Mouse (Mus musculus) left cerebral cortex, adult 18-20 months (tissue): ENCODE measurements around the gene Pjvk. TPM values are rescaled to one million over a fixed set of nuclear protein-coding genes. Genes with fewer than 3 reads are reported as not detected.
"Not testable (repeated sequence)": the region's sequence is repeated elsewhere in the genome, so short reads cannot be mapped to it uniquely, and the experiment has no call there.

Experiments
- DNase-seq, 2 experiments: peaks; one replicate each; pipeline ENCODE4 v3.0.0; 2021 to 2022; ENCODE audit warnings: low spot score in 2 of 2, mixed read lengths in 1 of 2
- long read RNA-seq, 2 experiments: library from polyadenylated mRNA; stranded (forward); transcript quantifications; one replicate each; pipeline ENCODE4 v2.0.0; 2021
- total RNA-seq, 2 experiments: library from RNA; stranded (reverse); gene quantifications; 2 replicates each; pipeline ENCODE4 v1.2.3; 2021

The Pjvk gene
- not detected for total RNA-seq
- long read RNA-seq, experiment 1 = 0 reads
- long read RNA-seq, experiment 2 = 0 reads

DNA sequence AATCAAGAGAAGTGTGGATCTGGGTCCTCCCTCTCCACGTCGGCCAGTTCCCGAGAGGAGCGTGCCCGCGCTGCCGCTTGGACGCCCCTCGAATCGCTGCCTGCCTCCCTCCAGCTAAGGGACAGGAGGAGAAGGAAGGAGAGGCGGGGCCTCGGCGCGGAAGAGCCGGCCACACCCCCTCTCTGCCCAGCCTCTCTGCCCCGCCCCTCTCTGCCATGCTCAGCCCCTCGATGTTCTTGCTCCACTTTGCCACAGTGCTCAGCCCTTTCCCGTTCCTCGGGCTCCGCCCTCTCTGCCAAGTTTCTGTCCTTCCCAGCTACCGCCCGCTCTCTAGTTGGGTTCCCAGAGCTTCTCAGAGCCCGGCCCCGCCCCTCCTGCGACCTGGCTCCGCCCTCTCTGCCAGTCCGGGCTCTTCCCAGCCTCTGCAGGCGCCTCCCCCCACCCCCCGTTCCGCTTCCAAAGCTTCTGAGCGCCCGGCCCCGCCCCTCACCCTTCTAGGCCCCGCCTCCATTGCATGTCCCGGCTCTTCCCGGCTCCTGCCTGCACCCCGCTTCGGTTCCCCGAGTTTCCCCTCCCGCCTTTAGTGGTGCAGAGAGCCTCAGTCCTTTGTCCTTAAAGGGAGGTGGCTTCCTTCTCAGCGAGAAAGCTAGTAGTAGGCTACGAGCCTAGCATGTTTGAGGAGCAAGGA, at the start of gene Pjvk, which contains the start of gene Prkra:
Gene Pjvk, plus strand, starts transcription at position 594 of the 688 bp plus-strand sequence.
Gene Prkra, minus strand, starts transcription at position 133 of the 688 bp plus-strand sequence.
- DNase-seq = peak; percentile 92 to 94

DNA sequence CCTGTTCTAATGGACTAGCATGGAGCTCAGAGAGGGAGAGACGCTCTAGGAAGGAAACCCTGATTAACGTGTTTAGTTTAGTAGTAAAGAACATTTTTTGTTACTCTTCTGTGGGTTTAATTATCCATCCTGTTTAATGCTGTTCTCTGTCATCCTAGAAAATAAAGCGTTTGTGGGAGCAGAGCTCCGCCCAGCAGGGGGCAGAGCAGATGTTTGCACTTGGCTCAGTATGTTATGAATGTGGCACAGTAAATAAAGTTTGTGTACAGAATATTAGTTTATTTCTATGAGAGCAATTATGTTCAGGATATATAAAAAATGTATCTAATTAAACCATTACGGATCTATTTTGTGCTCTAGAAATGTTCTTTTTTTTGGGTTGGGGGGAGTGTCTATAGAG, 49.1 kb upstream of the Pjvk start:
- DNase-seq = no peak

DNA sequence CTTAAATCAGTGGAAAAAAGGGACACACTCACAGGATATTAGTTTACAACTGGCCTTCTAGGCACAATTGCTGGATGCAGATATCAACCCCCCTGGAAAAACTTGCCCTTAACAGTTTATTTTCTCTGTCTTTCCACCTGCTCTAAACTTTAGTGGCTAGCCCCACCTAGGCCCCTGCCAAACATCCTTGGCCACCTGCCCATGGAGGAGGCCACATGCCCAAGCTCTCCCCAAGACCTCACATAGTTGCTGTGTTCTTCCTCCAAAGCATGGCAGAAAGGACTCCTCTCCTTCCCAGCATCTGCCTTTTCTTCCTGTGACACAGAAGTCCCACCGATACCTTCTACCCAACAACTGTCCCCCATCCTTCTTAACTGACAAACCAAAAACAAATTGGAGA, 46.0 kb upstream of the Pjvk start:
- DNase-seq = no peak

DNA sequence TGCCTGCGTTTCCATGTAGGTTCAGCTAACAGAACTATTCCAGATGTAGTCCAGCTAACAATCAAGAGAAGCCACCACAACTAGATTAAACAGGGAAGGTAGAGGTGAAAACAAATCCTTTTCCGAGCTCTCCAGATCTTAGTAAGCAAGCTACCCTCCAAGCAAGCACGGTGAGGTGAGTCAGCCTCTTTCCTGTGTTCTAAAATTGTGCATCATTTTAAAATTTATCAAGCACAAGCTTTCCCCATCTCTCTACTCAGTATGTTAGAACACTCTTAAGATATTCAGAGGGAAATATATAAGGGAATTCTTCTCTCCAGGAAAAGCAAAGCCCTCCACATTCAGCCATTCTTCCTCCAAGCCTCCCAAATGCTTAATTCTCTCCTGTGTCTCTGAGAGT, 41.6 kb upstream of the Pjvk start:
- no peak for DNase-seq

DNA sequence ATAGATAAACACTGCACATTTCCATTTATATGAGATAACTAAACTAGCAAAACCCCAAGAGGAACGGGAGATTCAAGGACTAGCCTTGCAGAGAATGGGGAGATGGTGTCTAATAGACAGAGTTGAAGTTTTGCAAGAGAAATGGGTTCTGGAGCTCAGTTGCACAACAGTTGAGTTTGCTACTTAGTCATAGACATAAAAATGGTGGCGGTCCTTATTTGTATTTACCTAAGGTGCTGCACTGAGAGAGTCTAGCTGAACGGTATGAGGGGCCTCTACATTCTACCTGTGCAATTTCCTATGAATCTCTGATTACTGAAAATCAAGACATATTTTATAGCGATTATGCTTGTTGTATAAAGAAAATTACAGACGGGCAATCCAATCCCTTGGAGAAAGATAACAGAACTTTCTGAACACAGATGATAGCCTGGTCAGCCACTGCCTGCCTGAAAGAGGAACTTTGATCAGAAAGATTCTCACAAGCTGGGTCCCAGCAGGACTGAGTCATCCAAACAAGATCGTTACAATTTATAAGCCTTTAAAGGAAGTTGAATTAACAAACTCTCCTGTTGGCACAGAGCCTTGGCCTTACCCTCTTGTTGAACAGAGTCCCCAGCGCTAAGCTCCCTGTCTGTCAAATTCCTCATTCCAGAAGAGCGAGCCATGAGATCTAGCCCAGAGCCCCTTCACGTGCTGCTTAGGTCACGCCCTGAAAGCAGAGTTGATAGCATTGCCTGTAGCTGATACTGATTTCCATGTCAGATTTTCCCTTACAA, 37.8 kb upstream of the Pjvk start:
- no peak for DNase-seq

DNA sequence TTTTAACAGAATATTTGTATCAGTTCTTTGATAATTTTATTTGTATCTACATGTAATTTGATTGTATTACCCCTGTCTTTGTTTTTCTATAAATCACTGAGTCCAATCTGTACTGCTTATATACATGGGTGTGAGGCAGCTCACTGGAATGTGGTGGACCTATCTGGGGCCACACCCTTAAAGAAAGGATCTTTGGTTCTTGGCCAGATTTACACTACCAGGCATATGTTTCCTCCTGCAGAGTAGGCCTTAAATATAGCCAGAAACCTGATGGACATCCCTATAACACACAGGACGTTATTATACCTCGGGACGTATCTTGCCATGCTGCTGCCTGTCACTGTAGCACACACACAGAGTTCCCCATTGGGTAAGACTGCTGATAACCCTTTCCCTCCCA, 36.3 kb upstream of the Pjvk start:
- DNase-seq = no peak

DNA sequence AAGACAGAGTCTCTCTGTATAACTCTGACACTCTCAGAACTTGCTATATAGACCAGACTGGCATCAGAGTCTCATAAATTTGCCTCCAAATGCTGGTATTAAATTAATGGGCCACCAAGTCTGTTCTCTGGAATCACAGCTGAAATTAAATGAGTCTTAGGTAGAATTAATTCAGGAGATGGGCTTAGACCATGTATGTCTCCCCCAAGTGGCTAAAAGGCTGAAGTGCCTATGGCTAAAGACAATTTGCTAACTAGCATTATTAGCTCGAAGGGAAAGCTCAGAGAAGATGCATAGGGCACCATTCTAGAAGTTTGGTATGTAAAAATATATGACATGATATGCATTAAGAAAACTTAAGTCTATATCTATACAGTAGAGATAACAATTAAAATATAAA, 30.2 kb upstream of the Pjvk start:
- peak; percentile 24 to 53 for DNase-seq

DNA sequence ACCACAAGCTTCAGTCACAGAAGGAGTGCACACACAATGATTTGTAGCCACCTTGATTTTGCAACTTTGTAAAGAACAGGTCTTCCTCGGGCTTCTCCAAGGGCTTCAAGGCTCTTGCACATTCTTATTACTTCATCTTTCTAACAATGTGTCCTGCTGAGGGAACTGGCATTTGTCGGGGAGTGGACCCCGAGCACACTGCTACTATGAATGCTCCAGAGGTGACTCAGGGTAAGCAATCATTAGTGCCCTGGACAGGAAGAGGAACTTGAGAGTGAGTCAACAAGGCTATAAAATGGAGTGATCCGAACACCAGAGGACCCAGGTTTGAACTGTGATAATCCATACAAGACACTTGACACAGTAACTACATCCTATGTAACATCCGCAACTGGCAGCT, 28.1 kb upstream of the Pjvk start:
- DNase-seq = no peak

DNA sequence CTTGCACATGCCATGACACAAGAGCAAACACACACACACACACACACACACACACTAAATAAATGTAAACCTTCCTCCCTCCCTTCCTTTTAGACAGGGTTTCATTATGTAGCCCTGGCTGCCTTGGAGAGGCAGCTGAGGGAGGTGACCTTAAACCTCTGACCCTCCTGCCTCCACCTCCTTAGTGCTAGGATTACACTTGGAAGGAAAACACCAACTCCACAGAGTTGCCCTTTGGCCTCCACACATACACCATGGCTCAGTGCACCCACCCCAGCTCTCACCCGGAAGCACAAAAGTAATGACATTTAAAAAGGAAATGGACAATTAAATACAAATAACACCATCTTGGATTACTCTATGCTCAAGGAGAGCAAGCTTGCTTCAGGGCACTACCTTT, 26.6 kb upstream of the Pjvk start:
- no peak for DNase-seq

DNA sequence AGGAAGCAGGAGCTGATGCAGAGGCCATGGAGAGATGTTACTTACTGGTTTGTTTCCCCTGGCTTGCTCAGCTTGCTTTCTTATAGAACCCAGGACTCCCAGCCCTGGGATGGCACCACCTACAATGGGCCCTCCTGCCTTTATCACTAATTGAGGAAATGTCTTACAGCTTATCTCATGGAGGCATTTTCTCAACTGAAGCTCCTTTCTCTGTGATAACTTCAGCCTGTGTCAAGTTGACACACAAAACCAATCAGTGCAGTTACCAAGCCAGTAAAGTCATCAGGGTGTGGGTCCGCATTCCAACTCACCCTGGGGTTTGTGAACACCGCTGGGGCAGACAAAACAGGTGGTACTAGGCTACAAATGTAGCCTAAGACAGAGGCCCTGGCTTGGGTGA, 26.0 kb upstream of the Pjvk start:
- DNase-seq = not testable (repeated sequence)

DNA sequence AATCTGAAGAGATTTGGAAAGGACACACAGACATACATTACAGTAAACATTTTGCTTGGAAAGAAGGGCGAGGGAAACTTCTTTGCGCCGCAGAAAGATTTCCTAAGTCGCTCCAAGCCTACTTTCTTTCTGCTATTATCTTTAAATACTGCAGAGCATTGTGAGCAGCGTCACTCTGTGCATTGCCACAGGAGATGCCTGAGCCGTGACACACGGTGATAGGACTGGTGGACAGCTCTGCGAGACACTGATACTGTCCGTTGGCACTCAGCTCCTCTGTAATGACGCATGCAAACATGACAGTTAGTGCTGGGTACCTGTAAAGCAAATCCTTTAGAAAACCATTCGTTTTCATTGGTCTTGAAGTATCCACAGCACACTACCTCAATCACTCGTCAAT, 18.0 kb upstream of the Pjvk start:
- DNase-seq = no peak

DNA sequence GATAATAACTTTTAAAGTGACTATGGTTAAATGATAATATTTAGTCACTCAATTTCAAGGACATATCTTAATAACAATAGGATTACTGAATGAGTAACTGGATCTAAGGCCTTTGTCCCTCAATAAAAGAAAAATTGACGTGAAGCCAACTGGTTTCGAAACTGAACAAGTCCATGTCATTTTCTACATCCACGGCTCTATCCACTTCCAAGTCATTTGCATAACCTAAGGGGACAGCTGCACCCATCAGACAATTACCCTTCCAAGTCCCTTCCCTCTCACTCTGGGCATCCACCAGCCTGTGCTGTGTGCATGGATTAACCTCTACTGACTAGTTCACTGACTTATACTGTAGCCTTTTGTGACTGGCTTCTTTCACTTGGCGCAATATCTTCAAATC, 16.7 kb upstream of the Pjvk start:
- DNase-seq = no peak

DNA sequence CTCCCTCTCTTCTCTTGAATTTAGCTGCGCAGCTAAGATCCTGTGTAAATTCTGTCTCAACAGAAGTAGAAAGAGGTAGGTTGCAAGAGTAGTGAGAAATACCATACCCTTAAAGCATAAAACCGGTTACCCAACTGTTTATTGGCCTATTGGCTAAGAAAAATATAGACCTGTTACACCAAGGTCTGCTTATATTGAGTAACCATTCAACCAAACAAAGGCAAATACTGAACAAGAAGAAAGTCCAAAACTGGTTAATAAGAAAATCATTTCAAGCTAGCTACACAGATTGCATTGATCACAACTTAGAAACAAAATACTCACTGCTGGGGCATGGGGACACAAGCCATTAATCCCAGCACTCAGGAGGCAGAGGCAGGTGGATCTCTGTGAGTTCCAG, 8.6 kb upstream of the Pjvk start:
- no peak for DNase-seq

DNA sequence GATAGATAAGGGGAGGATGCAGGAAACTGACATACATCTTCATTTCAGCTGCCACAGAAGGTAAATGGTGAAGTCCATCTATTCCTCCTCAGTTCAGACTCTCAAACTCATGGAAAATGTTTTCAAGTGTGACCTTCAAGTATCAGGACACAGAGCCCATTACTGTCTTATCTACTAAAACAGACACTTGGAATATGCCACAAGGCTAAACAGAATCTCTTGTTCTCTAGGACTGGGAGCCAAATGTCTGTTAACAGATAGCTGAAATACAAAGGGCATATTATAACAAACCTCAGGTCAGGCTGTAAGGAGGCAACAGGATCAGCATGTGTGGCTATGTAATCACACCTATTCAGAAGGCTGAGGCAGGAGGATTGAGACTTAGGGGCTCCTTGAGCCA, 4.5 kb upstream of the Pjvk start:
- no peak for DNase-seq

DNA sequence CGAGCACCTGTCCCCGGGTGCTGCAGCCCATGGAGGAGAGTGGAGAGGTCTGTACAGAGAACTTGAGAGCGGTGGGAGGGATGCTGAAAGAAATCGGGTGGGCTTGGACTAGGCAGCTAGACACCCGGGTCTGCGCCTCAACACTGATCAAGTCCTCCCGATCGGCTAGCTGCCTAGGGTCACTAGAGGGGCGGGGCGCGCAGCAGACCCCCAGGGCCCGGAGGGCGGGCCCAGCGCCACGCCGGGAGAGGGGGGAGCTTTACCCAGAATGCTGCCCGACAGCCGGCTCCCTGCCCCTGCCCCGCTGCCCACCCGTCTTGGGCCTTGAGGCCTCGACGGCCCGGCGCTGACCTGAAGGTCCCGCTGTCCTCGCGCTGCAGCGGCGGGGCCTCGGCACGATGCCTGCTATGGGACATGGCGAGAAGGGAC, 821 bp upstream of the Pjvk start:
- DNase-seq = no peak

DNA sequence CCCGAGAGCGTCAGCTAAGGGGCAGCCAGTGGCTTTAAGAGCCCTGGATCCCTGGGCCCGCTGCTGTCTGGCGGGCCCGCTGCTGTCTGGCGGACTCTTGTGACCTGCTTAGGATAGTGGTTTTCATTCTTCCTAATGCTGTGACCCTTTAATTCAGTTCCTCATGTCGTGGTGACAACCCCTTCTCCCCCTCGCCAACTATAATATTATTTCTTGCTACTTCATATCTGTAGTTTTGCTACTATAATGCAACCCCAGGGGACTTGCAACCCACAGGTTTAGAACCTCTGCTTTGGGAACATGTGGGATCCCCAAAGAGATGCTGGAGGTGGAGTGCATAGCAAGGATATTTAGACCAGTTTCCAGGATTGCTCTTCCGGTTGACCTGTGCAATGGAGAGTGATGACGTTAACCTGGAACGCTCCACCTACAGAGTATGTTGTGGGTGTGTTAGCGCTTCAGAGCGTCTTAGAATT, 428 bp downstream of the Pjvk start:
- no peak for DNase-seq

DNA sequence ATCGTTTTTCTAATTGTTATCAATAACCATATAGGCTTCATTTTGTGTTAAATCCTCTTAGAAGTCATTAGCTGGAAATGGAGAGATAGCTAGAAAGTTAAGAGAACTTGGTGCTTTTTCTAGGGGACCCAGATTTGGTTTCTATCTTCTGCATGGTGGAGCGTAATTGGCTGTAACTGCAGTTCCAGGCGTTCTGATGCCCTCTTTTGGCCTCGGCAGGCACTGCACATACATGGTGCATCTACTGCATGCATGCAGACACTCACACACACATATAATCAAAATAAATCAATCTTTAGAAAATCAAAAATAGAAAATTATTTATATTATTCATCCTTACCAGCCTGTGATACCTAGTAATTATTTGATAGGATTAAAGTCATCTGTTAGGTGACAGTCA, 4.8 kb downstream of the Pjvk start:
- DNase-seq = no peak

DNA sequence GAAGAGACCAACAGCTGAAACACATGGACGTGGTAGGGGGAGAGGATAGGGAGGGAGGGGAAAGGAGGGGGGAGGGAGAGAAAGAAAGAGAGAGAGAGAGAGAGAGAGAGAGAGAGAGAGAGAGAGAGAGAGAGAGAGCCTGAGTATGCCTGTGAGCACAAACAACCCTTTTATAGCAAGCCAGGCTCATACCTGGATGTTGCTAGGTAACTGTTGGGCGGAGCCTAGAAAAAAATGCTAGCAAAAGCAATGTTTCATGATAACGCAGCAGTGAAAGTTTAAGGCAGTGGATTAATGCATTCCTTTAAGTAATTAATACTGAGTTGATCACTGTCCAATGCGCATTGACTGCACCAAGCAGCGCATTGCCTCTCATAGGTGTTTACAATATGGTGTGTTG, 6.4 kb downstream of the Pjvk start:
- DNase-seq = no peak

DNA sequence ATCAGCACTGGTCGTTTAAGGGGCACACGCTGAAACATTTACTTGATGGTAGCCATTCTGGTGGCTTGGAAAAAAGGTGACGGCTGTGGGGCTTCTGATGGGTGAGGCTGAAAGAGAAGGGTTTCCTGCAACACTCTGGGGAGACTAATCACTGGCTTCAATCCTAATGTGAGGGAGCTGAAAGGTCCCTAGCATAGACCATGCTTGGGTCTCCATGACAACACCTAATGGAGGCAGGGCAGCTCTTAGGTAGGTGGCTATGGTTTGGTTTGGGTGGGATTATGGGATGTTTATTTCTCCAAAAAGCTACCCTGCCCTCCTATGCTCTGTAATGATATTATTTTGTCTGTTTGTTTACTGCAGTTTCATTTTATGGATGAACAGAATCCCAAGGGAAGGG, 7.2 kb downstream of the Pjvk start:
- DNase-seq = no peak

DNA sequence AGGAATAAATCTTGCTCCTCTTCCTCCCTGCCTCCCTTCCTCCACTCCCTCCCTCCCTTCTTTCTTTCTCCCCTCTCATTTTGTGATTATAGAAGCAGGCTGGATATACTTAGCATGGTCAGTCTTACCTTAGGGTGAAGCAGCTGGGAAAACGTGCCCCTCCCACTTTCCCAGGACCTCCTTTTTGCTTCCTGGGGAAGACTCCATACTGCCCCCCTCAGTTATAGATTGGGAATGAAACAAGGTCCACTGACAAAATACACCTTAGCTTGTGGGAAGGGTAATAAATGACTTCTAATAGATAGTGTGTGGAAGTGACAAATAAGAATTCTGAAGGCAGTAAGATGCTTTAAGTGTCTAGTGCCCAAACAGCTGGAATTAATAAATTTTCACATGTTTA, 7.7 kb downstream of the Pjvk start:
- no peak for DNase-seq

DNA sequence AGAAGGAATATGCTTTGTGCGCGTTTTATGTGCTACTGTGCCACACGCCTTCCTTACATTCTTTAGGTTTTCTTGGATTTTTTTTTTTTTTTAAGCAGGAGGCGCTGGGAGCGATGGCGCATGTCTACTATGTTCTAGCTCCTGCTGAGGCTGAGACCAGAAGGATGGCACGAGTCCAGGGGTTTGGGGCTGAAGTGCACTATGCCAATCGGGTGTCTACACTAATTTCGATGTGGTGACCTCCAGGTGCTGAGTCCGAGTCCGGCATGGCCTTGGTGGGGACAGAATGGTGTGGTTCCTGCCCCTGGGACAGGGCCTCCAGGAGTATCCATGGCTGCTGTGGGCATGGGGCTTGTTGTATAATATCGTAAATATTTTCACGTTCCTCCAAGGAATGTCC, 10.3 kb downstream of the Pjvk start:
- no peak for DNase-seq

DNA sequence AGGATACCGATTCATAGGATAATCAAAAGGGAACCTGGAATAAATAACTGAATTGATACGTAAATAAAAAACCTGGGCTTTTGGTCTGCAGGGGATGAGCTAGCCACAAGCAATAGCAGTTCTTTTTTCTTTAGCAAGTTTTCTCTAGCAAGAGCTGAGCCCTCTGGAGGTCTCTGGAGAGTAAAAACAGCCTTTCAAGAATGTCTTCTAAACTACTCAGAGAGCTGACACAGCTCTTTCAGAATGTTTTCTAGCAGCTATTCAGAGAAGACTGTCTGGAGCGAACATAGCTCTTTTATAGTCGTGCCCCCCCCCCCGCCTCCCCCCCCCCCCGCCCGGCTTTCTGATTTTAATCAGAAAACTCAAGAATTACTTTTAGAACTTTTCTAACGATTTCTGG, 11.1 kb downstream of the Pjvk start:
- no peak for DNase-seq

DNA sequence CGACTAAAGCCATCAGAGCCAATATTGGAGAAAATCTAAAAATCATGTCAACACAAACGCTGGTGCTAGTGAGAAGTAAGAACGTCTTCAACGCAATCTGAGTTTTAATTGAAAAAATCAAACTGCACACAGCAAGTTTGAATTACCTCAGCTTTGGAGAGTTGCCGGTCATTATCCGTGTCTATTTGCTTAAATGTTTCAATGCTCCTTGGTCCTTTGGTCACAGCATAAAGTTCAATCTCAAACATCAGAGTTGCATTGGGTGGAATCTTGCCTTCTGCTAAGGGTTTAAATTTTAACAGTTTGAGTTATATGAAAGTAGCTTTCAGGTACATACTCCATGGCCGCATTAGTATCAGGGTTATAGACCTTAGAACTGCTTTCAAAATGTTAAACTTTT, 17.3 kb downstream of the Pjvk start:
- no peak for DNase-seq
